Mouse (Mus musculus): ENCODE data around the gene Tmed9.
A peak's percentile ranks its signal among the peaks of the same experiment; 100 is the strongest.

Tmed9 gene

DNA sequence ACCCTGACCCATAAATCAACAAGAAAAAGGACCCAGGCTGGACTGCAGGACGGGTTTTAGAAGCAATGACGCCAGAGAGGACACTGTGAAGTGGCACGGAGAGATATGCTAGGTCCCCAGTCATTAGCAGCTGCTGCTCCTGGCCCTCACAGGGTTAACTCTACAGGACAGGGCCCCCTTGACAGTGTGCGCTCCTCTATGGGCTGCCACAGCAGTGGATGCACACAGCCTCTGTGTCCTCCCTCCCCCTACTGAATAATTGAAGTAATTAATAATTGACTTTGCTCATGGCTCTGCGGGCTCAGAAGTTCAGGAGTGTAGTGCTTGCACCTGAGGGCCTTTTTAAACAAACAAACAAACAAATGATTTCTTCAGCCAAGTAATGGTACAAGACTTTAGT lies 39.9 kb downstream of the Tmed9 start:
- DNase-seq: peak; percentile 34

DNA sequence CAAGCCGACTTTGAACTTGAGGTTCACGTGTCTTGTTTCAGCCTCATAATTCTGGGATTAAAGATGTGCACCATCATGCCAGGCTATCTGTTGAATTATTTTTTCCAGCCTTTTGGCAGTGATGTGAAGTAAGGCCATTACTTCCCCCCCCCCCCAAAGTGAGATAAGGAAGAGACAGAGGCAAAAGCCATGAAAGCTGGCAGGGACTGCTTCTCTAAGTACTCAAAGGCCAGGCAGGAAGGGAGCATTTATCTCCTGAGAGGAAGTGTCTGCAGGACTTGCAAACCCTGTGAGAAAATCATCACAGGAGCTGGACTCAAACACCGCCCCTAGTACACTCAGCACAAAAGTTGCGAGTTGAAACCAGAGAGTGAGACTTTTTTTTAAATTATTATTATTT lies 45.8 kb downstream of the Tmed9 start:
- DNase-seq: no peak

DNA sequence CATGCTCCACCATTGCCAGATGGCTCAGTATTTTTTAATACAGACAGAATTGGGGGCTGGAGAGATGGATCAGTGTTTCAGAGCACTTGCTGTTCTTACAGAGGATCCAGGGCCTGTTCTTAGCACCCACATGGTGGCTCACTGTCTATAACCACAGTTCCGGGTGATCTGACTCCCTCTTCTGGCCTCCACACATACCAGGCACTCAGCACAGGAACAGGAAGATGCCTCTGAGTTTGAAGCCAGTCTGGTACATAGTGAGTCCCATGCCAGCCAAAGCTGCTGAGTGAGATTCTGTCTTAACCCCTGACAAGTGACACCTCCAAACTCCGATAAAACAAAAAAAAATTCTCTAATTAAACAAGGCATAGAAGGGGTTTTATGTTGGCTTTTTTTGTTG lies 46.7 kb downstream of the Tmed9 start:
- no peak for DNase-seq

- DNase-seq: peak; percentile 20
Observed at GRCm38 (mm10) chr13:55622156-55622648, 48.7 kb downstream of the Tmed9 start.

DNA sequence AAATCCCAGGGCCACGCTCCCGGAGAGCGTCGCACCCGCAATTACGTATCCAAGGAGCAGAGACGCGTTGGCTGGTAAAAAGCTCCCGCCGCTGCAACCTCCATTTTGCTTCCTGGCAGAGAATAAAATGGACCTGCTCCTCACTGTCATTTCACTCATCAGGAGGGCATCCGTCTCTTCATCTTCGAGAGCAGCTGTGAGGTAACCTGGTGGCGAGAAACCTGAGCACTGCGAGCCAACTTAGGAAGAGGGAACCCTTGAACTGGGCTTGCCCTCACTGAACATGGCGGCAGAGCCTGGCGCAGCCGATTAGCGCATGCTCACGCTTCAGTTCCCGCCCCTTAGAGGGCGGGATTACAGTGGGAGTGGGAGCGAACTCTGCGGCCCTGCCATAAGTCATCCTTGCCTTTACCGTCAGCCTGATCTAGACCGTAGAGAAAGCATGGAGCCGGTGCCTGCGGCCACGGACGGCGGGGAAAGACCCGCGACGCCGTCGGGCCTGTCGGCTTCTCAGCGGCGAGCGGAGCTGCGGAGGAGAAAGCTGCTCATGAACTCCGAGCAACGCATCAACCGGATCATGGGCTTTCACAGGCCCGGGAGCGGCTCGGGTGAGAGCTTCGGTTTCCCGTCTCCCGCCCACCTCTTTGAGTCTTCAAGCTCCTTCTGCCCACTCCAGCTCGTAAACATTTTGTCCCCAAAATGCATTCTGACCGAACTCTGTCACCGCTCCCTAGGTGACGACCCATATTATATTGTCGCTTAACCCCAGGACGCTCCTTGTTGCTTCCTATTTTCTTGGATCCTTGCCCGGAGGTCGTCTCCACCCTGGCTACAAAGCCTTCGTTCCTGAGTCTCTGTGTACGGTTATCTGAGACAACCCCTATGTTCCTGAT lies 49.4 kb downstream of the Tmed9 start, which contains the start of gene Caml:
Gene Caml (plus strand): TSS at position 357 of the 893 bp plus-strand sequence.
- DNase-seq: peak; percentile 92

GRCm38 (mm10) chr13:55634639-55635127 lies 61.2 kb downstream of the Tmed9 start, which contains the start of gene Ddx46:
Gene Ddx46, plus strand, starts transcription at chr13:55635027.
- DNase-seq: peak; percentile 86

DNA sequence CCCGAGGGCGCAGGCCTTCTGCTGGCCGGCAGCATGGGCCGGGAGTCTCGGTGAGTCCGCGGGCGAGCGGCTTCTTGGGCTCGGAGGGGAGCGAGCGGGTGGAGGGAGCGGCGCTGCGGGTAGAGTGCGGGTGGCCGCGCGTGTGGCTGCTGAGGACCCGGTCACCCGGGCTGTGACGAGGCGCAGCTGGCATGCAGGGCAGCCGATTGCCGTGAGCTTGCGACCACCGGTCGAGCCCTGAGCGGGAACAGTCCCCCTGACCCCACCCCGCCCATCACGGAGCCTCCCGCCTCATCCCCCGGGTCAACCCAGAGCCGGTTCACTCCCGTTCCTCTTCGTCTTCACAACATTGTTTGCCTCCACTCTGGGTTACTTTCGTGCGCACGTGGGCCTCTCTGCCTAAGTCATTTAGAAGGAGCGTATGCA lies 61.6 kb downstream of the Tmed9 start:
- DNase-seq: no peak

DNA sequence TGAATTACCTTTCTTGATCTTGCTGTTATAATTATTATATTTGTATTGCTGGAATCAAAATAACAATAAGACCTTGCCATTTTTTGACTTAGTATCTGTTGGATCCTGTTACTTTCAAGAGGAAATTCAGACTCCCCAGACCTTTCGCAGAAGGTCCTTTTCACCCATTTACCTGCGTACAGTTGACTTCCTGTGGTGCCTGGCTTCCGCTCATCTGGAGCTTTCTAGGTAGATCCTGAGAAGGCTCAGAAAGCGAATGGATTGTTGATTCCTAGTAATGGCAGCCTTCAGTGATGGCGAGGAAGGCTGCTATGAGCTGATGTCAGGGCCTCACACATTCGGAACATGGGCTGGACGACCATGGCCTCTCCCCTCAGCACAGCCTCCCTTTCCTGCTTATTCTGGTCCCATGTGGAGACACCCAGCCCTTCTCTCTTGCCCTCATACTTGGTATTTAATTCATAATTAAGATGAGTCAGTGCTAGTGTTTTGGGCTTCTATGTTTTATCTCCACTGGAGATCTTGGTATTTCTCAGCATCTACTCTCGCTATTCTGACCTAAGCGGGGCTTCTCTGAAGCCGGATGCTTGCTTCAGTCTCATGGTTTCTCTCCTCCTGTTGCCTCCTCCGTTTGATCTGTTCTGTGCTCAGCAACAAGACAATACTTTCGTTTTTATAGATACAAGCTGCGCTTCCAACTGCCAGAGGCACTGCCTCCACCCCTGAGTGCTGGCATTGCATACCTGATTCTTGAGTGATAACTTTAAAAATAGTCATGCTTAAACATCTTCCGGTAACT lies 62.9 kb downstream of the Tmed9 start:
- no peak for DNase-seq

DNA sequence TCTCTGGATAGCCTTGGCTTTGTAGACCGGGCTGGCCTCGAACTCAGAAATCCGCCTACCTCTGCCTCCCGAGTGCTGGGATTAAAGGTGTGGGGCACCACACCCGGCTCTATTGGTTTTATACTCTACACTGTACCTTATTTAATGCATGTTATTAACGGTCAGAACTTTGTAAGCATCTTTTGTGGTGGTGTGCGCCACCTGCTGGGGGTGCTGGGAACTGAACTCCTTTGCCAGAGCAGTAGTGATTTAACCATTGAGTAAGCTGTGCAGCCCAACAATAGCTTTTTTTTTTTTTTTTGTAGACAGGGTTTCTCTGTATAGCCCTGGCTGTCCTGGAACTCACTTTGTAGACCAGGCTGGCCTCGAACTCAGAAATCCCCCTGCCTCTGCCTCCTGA lies 66.9 kb downstream of the Tmed9 start:
- peak; percentile 84 for DNase-seq

DNA sequence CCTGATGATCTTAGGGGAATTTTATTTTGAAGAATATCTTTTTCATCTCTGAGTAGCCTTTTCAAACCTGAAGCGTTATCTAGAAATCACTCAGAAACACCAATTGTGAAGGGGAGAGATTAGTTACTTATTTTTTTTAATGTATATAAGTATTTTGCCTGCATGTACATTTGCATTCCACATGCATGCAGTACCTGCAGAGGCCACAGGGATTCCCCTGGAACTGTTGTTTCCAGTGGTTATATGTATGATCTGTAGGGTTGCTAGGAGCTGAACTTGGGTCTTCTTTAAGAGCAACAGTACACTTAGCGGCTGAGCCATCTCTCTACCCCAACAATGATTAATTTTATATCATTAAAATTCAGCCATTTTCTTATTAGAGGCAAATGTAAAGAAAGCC lies 71.0 kb downstream of the Tmed9 start:
- no peak for DNase-seq
